Mouse (Mus musculus): Measurements from ENCODE around the gene Vmn1r143. TPM values are rescaled to one million over a fixed set of nuclear protein-coding genes. Genes with fewer than 3 reads are reported as not detected.
"Not testable (repeated sequence)": the region's sequence is repeated elsewhere in the genome, so short reads cannot be mapped to it uniquely, and the experiment has no call there.

The Vmn1r143 gene
- not detected for total RNA-seq (2021)
- long read RNA-seq, experiment 1 = 0 reads
- long read RNA-seq, experiment 2 = 0 reads

GRCm38 (mm10) chr7:22189077-22189476 is at the start of gene Vmn1r143:
TSS of gene Vmn1r143 (plus strand) at chr7:22189377.
- DNase-seq; H3K27ac ChIP-seq; intact Hi-C loops (cut with DNase I); H3K4me3 ChIP-seq: not testable (repeated sequence)

GRCm38 (mm10) chr7:22163935-22164334 is 25.2 kb upstream of the Vmn1r143 start, which contains the start of gene Vmn1r142:
TSS of gene Vmn1r142 (minus strand) at chr7:22164035.
- H3K27ac ChIP-seq; H3K4me3 ChIP-seq; DNase-seq; intact Hi-C loops (cut with DNase I): not testable (repeated sequence)

- H3K4me3 ChIP-seq; DNase-seq; intact Hi-C loops (cut with DNase I); H3K27ac ChIP-seq: not testable (repeated sequence)
Observed at GRCm38 (mm10) chr7:22201164-22201563, 12.0 kb downstream of the Vmn1r143 start, which contains the start of gene Gm8653. TSS of gene Gm8653 (minus strand) at chr7:22201264.

- H3K4me3 ChIP-seq; intact Hi-C loops (cut with DNase I); DNase-seq; H3K27ac ChIP-seq: not testable (repeated sequence)
Observed at GRCm38 (mm10) chr7:22229384-22229783, 40.2 kb downstream of the Vmn1r143 start, which contains the start of gene Gm8453. TSS of gene Gm8453 (minus strand) at chr7:22229484.

Other genes starting within 250 kb of the Vmn1r143 start
- not detected for gene Vmn1r137, start 194.8 kb upstream of the Vmn1r143 start, total RNA-seq (2021)
- not detected for gene Vmn1r138, start 160.5 kb upstream of the Vmn1r143 start, total RNA-seq (2021)
- not detected for gene Gm6176, start 133.1 kb upstream of the Vmn1r143 start, total RNA-seq (2021)
- not detected for gene Vmn1r139, start 120.3 kb upstream of the Vmn1r143 start, total RNA-seq (2021)
- gene Gm16451, start 71.1 kb upstream of the Vmn1r143 start, total RNA-seq (2021) = not detected
- gene Gm10666, start 54.6 kb upstream of the Vmn1r143 start, total RNA-seq (2021) = not detected
- not detected for gene Vmn1r142, start 25.3 kb upstream of the Vmn1r143 start, total RNA-seq (2021)
- not detected for gene Gm8653, start 11.9 kb downstream of the Vmn1r143 start, total RNA-seq (2021)
- gene Gm8453, start 40.1 kb downstream of the Vmn1r143 start, total RNA-seq (2021) = not detected
- gene Gm4187, start 140.3 kb downstream of the Vmn1r143 start, total RNA-seq (2021) = not detected
- gene Gm8660, start 181.7 kb downstream of the Vmn1r143 start, total RNA-seq (2021) = not detected
- not detected for gene Vmn1r148, start 224.2 kb downstream of the Vmn1r143 start, total RNA-seq (2021)
- not detected for gene Vmn1r149, start 248.9 kb downstream of the Vmn1r143 start, total RNA-seq (2021)

Measured in gastrocnemius, adult 2 months (tissue).